Mouse (Mus musculus): ENCODE results near the gene Ap1s2. TPM values are rescaled to one million over a fixed set of nuclear protein-coding genes. Genes with fewer than 3 reads are reported as not detected.

The Ap1s2 gene
- polyA plus RNA-seq, 1 experiment from 2014 or later: 38.1 TPM

DNA sequence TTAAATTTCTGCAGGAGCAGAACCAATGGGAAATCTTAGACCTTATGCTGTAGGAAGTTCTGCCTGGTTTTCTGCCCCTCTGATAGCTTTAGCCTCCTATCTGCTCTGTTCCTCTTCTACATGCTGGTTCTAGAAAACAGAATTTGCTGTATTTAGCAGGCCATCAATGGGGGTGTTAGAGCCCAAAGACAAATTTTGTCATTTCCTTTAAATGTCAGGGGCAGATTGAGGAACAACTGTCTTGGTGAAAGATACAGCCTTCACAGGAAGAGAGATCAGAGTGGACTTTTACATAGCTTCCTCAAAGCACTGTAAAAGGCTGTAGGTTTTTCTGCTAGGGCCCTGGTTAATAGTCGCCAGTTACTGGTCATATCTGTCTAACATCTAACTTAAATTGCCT is 11.5 kb upstream of the Ap1s2 start:
- no peak for ATAC-seq (ENCODE audit: low read depth)
- Histone ChIP-seq H3K36me3 (ENCODE audit: control insufficient read depth, insufficient read depth, low read length) (no peaks in the 10 kb centered on the region), H3K4me3 (ENCODE audit: low read depth, low read length) (no peak overlapping the region), H3K9ac (ENCODE audit: low read depth, low read length) (no peak overlapping the region), H3K9me3 (ENCODE audit: control insufficient read depth, low read length) (no peaks in the 10 kb centered on the region), H3K4me2 (ENCODE audit: low read depth, low read length) (no peak overlapping the region), H3K27me3 (replicated peaks; ENCODE audit: control insufficient read depth, insufficient read depth, low read length) (peaks cover 7% of the 10 kb centered on the region; the same call in 1 of the 2 replicates), H3K4me1 (ENCODE audit: control insufficient read depth, insufficient read depth, low read length) (no peaks in the 10 kb centered on the region), H3K27ac (replicated peaks; ENCODE audit: low read depth, low read length) (no peak overlapping the region)
- 67% methylated on average over 1 of the region's 1 CpGs for WGBS
- no peak for DNase-seq (ENCODE audit: low spot score)

- H3K9ac ChIP-seq (ENCODE audit: low read depth, low read length): no peak overlapping the region
- H3K4me1 ChIP-seq (ENCODE audit: control insufficient read depth, insufficient read depth, low read length): no peaks in the 10 kb centered on the region
- H3K27ac ChIP-seq (replicated peaks; ENCODE audit: low read depth, low read length): no peak overlapping the region
- H3K4me3 ChIP-seq (ENCODE audit: low read depth, low read length): no peak overlapping the region
- DNase-seq (ENCODE audit: low spot score): no peak
- WGBS: 51% methylated on average over 5 of the region's 5 CpGs
- no peaks in the 10 kb centered on the region for H3K36me3 ChIP-seq (ENCODE audit: control insufficient read depth, insufficient read depth, low read length)
- no peak overlapping the region for H3K4me2 ChIP-seq (ENCODE audit: low read depth, low read length)
- H3K27me3 ChIP-seq (replicated peaks; ENCODE audit: control insufficient read depth, insufficient read depth, low read length): peaks cover 10% of the 10 kb centered on the region; the same call in 1 of the 2 replicates
- ATAC-seq (ENCODE audit: low read depth): no peak
- no peaks in the 10 kb centered on the region for H3K9me3 ChIP-seq (ENCODE audit: control insufficient read depth, low read length)
These were observed 9.3 kb upstream of the Ap1s2 start for GRCm38 (mm10) chrX:163899431-163900020.

DNA sequence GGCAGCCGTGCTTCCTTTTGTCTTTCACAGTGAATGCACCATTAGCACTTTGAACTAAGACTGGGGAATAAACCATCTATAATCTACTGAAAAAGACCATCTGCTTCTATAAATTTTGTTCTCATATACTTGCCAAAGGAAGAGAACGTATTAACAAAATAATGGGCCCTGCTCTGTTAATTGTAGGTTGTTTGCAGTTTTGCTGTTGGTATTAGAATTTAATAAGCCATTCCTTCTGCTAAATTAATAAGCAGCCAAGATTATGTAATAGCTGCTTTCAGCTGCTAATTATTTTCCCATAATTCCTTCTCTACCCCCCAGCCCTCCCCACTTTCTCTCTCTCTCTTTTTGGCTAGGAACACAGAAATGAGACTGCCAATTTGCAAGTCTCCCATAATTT is 2.0 kb upstream of the Ap1s2 start:
- 90% methylated on average over 2 of the region's 2 CpGs for WGBS
- Histone ChIP-seq H3K4me2 (ENCODE audit: low read depth, low read length) (no peak overlapping the region), H3K27me3 (replicated peaks; ENCODE audit: control insufficient read depth, insufficient read depth, low read length) (peaks cover 10% of the 10 kb centered on the region; the same call in 1 of the 2 replicates), H3K9ac (ENCODE audit: low read depth, low read length) (no peak overlapping the region), H3K4me1 (ENCODE audit: control insufficient read depth, insufficient read depth, low read length) (no peaks in the 10 kb centered on the region), H3K4me3 (ENCODE audit: low read depth, low read length) (no peak overlapping the region), H3K9me3 (ENCODE audit: control insufficient read depth, low read length) (no peaks in the 10 kb centered on the region), H3K36me3 (ENCODE audit: control insufficient read depth, insufficient read depth, low read length) (no peaks in the 10 kb centered on the region), H3K27ac (replicated peaks; ENCODE audit: low read depth, low read length) (no peak overlapping the region)
- no peak for ATAC-seq (ENCODE audit: low read depth)
- no peak for DNase-seq (ENCODE audit: low spot score)

- Histone ChIP-seq H3K4me3 (ENCODE audit: low read depth, low read length) (peak overlapping the region; percentile 60), H3K9me3 (ENCODE audit: control insufficient read depth, low read length) (no peaks in the 10 kb centered on the region), H3K36me3 (ENCODE audit: control insufficient read depth, insufficient read depth, low read length) (no peaks in the 10 kb centered on the region), H3K4me2 (ENCODE audit: low read depth, low read length) (peak overlapping the region; percentile 58), H3K27me3 (replicated peaks; ENCODE audit: control insufficient read depth, insufficient read depth, low read length) (peaks cover 9% of the 10 kb centered on the region; the same call in 1 of the 2 replicates), H3K9ac (ENCODE audit: low read depth, low read length) (peak overlapping the region; percentile 67), H3K27ac (replicated peaks; ENCODE audit: low read depth, low read length) (0 out of 2 replicates have a peak overlapping the region, but pooled peaks have one; percentile 70), H3K4me1 (ENCODE audit: control insufficient read depth, insufficient read depth, low read length) (no peaks in the 10 kb centered on the region)
- no peak for ATAC-seq (ENCODE audit: low read depth)
- WGBS: 23% methylated on average over 8 of the region's 8 CpGs
- no peak for DNase-seq (ENCODE audit: low spot score)
These were observed 847 bp upstream of the Ap1s2 start for GRCm38 (mm10) chrX:163908003-163908336.

DNA sequence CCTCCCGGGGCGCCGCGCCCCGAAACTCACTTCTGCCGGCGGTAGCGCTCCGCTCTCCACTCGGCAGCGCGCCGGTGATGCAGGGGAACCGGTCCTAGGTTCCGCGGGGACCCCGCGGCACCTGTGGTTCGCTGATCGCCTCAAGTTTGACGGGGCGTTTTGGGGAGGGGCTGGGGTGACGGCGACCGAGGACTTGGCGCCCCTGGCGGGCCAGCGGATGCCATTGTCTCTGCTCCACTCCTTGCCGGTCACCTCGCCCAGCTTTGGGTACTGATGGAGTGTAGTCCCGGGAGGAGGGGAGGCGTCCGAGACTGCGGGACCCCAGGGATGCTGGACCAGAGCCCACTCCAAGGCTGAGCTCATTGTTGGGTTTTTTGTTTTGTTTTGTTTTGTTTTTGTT is 564 bp downstream of the Ap1s2 start:
- peak overlapping the region; percentile 53 for H3K4me2 ChIP-seq (ENCODE audit: low read depth, low read length)
- H3K9me3 ChIP-seq (ENCODE audit: control insufficient read depth, low read length): no peaks in the 10 kb centered on the region
- WGBS: 27% methylated on average over 15 of the region's 34 CpGs
- peak overlapping the region; percentile 65 for H3K27ac ChIP-seq (replicated peaks; ENCODE audit: low read depth, low read length)
- H3K4me1 ChIP-seq (ENCODE audit: control insufficient read depth, insufficient read depth, low read length): no peaks in the 10 kb centered on the region
- 0 out of 2 replicates have a peak, but pooled peaks cover 7% of the 10 kb centered on the region for H3K27me3 ChIP-seq (replicated peaks; ENCODE audit: control insufficient read depth, insufficient read depth, low read length)
- H3K36me3 ChIP-seq (ENCODE audit: control insufficient read depth, insufficient read depth, low read length): no peaks in the 10 kb centered on the region
- H3K4me3 ChIP-seq (ENCODE audit: low read depth, low read length): peak overlapping the region; percentile 60
- H3K9ac ChIP-seq (ENCODE audit: low read depth, low read length): peak overlapping the region; percentile 70
- DNase-seq (ENCODE audit: low spot score): peak; percentile 23
- ATAC-seq (ENCODE audit: low read depth): no peak

DNA sequence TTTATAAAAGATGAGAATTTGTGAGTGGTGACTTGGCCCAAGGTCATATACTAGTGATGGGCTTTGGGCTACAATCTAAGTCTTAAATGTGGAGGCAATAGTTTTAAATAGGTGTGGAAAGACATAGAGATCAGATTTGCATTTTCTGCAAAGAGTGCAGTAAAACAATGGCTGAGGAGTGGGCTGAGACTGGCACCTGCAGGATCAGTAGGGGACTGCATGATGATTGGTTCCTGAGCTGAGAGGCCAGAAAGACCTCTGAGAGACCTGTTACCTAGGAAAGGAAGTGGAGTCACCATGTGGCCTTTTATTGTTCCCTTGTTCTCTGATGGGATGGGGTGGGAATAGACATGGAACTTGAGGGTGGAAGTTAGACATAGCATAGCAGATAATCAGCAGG is 4.0 kb downstream of the Ap1s2 start:
- Histone ChIP-seq H3K36me3 (ENCODE audit: control insufficient read depth, insufficient read depth, low read length) (no peaks in the 10 kb centered on the region), H3K4me2 (ENCODE audit: low read depth, low read length) (no peak overlapping the region), H3K27me3 (replicated peaks; ENCODE audit: control insufficient read depth, insufficient read depth, low read length) (peaks cover 3% of the 10 kb centered on the region; the same call in 1 of the 2 replicates), H3K4me1 (ENCODE audit: control insufficient read depth, insufficient read depth, low read length) (no peaks in the 10 kb centered on the region), H3K27ac (replicated peaks; ENCODE audit: low read depth, low read length) (no peak overlapping the region), H3K9ac (ENCODE audit: low read depth, low read length) (no peak overlapping the region), H3K4me3 (ENCODE audit: low read depth, low read length) (no peak overlapping the region), H3K9me3 (ENCODE audit: control insufficient read depth, low read length) (no peaks in the 10 kb centered on the region)
- DNase-seq (ENCODE audit: low spot score) (peak; percentile 5), ATAC-seq (ENCODE audit: low read depth) (no peak)

DNA sequence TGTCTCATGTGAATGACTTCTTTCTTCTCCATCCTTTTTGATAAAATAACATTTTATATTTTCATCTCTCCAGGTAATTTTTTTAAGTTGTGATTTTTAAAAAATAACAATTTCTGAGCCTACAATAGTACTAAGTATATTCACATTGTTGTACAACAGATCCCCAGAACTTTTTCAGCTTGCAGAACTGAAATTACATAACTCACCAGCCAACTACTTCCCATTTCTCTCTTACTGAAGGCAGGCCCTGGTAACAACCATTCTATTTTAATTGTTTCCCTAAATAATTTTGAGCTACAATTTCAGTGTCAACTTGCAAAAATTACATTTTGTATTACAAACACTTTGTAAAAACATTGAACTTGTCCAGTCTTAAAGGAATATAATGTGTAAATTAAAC is 20.7 kb downstream of the Ap1s2 start:
- H3K4me2 ChIP-seq (ENCODE audit: low read depth, low read length): no peak overlapping the region
- no peak overlapping the region for H3K4me3 ChIP-seq (ENCODE audit: low read depth, low read length)
- no peak overlapping the region for H3K27ac ChIP-seq (replicated peaks; ENCODE audit: low read depth, low read length)
- peaks cover 6% of the 10 kb centered on the region; the same call in 1 of the 2 replicates for H3K27me3 ChIP-seq (replicated peaks; ENCODE audit: control insufficient read depth, insufficient read depth, low read length)
- H3K9ac ChIP-seq (ENCODE audit: low read depth, low read length): no peak overlapping the region
- H3K9me3 ChIP-seq (ENCODE audit: control insufficient read depth, low read length): no peaks in the 10 kb centered on the region
- no peaks in the 10 kb centered on the region for H3K4me1 ChIP-seq (ENCODE audit: control insufficient read depth, insufficient read depth, low read length)
- DNase-seq (ENCODE audit: low spot score) (no peak), ATAC-seq (ENCODE audit: low read depth) (no peak)
- no peaks in the 10 kb centered on the region for H3K36me3 ChIP-seq (ENCODE audit: control insufficient read depth, insufficient read depth, low read length)

GRCm38 (mm10) chrX:163934731-163935130 is 25.9 kb downstream of the Ap1s2 start:
- no peaks in the 10 kb centered on the region; the same call in 1 of the 2 replicates for H3K27me3 ChIP-seq (replicated peaks; ENCODE audit: control insufficient read depth, insufficient read depth, low read length)
- 82% methylated on average over 8 of the region's 8 CpGs for WGBS
- no peaks in the 10 kb centered on the region for H3K36me3 ChIP-seq (ENCODE audit: control insufficient read depth, insufficient read depth, low read length)
- no peak overlapping the region for H3K9ac ChIP-seq (ENCODE audit: low read depth, low read length)
- no peaks in the 10 kb centered on the region for H3K9me3 ChIP-seq (ENCODE audit: control insufficient read depth, low read length)
- no peaks in the 10 kb centered on the region for H3K4me1 ChIP-seq (ENCODE audit: control insufficient read depth, insufficient read depth, low read length)
- no peak for ATAC-seq (ENCODE audit: low read depth)
- no peak overlapping the region for H3K27ac ChIP-seq (replicated peaks; ENCODE audit: low read depth, low read length)
- H3K4me2 ChIP-seq (ENCODE audit: low read depth, low read length): no peak overlapping the region
- DNase-seq (ENCODE audit: low spot score): no peak
- no peak overlapping the region for H3K4me3 ChIP-seq (ENCODE audit: low read depth, low read length)

GRCm38 (mm10) chrX:163938587-163938986 is 29.8 kb downstream of the Ap1s2 start:
- H3K4me1 ChIP-seq (ENCODE audit: control insufficient read depth, insufficient read depth, low read length): no peaks in the 10 kb centered on the region
- H3K4me3 ChIP-seq (ENCODE audit: low read depth, low read length): no peak overlapping the region
- H3K4me2 ChIP-seq (ENCODE audit: low read depth, low read length): no peak overlapping the region
- H3K27me3 ChIP-seq (replicated peaks; ENCODE audit: control insufficient read depth, insufficient read depth, low read length): peaks cover 2% of the 10 kb centered on the region; the same call in 1 of the 2 replicates
- ATAC-seq (ENCODE audit: low read depth) (no peak), DNase-seq (ENCODE audit: low spot score) (no peak)
- 89% methylated on average over 6 of the region's 6 CpGs for WGBS
- H3K27ac ChIP-seq (replicated peaks; ENCODE audit: low read depth, low read length): no peak overlapping the region
- H3K9me3 ChIP-seq (ENCODE audit: control insufficient read depth, low read length): no peaks in the 10 kb centered on the region
- no peak overlapping the region for H3K9ac ChIP-seq (ENCODE audit: low read depth, low read length)
- H3K36me3 ChIP-seq (ENCODE audit: control insufficient read depth, insufficient read depth, low read length): peaks cover 19% of the 10 kb centered on the region
